Mouse (Mus musculus) bone marrow macrophage, adult 2 months (primary cell): Measurements from ENCODE around the gene Dcaf12l2.

Experiments used
- CTCF ChIP-seq: IDR thresholded peaks from 2 replicates; pipeline ENCODE4 v1.5.1; 2012; ENCODE audit warnings: low read depth, mild to moderate bottlenecking, low read length, moderate library complexity
- POLR2A ChIP-seq: IDR thresholded peaks from 2 replicates; pipeline ENCODE4 v1.6.1; 2012; ENCODE audit warnings: mild to moderate bottlenecking, low read depth, low read length, borderline replicate concordance

- TF ChIP-seq POLR2A (no peak), CTCF (no peak)
Measured at GRCm38 (mm10) chrX:44367280-44367645, 879 bp downstream of the Dcaf12l2 start.
